Comparison of ENCODE assay signal across 5 mouse cellular contexts in the genomic region with DNA sequence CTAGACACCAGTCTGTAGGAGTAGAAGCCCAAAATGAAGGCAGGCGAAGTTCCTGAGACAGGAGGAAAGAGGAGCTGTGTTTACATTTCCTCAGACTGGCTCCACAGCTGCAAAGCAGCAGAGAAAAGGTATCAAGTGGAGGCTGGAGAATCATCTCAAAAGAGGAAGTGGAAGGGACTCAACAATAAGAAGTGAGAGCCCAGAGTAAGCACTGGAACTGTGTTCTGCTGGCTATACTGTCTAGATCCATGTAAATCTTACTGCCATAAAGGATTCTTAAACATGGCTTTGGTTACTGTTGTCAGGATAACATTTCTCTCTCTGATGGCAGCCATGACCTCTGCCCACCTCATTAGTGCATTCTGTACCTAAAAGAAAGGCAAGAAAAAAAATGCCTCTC.
A peak's percentile ranks its signal among the peaks of the same experiment; 100 is the strongest.
DNase-seq lines count a peak whose midpoint lies in the region; ATAC-seq and TF ChIP-seq lines count a peak whose summit lies in the region.
"Not testable (repeated sequence)": the region's sequence is repeated elsewhere in the genome, so short reads cannot be mapped to it uniquely, and the experiment has no call there.

No protein-coding gene starts in this region.

- ATAC-seq in G1E (ENCODE audit: extremely low read depth, insufficient number of reproducible peaks, low FRiP score, poor library complexity, severe bottlenecking): peak; percentile 74
- peak; percentile 99 for ATAC-seq in granulocyte monocyte progenitor cell, adult 5-6 weeks (replicated peaks; ENCODE audit: poor library complexity, severe bottlenecking)
- peak; percentile 81 to 91 for ATAC-seq in hematopoietic stem cell, adult 5-6 weeks (replicated peaks in 1 of 2; ENCODE audit: insufficient read depth in 1 of 2, low FRiP score in 2 of 2, low TSS enrichment in 1 of 2, low read depth in 1 of 2, poor library complexity in 2 of 2, severe bottlenecking in 2 of 2)
- ATAC-seq in megakaryocyte progenitor cell, adult 5-6 weeks (replicated peaks; ENCODE audit: poor library complexity): peak; percentile 95
- peak; percentile 56 for ATAC-seq in monocyte, adult 5-6 weeks (replicated peaks; ENCODE audit: insufficient number of reproducible peaks, low FRiP score, low TSS enrichment, poor library complexity, severe bottlenecking)

- not testable (repeated sequence) for H3K36me3 ChIP-seq in G1E (replicated peaks)

- H3K9me3 ChIP-seq in G1E (replicated peaks): not testable (repeated sequence)

- not testable (repeated sequence) for H3K4me1 ChIP-seq in G1E (ENCODE audit: insufficient read depth, low read depth, low read length)

- H3K4me3 ChIP-seq in G1E (ENCODE audit: low read depth, low read length): not testable (repeated sequence)

- TF ChIP-seq CTCF in G1E (IDR thresholded peaks at IDR 0.05; ENCODE audit: low read depth, low read length): not testable (repeated sequence)

- DNase-seq in G1E (ENCODE audit: low spot score): not testable (repeated sequence)

- H3K27me3 ChIP-seq in G1E (ENCODE audit: insufficient read depth, low read length): not testable (repeated sequence)
